Mouse (Mus musculus): ENCODE data around the gene E130218I03Rik.

E130218I03Rik gene

GRCm38 (mm10) chr4:134286226-134287167, 43.0 kb downstream of the E130218I03Rik start:
- DNase-seq (ENCODE audit: low spot score in 2 of 2), result no peak

GRCm38 (mm10) chr4:134287168-134287564, 43.7 kb downstream of the E130218I03Rik start:
- DNase-seq (ENCODE audit: low spot score in 2 of 2), result peak; percentile 90 to 95

- peak; percentile 33 to 41 for DNase-seq (ENCODE audit: low spot score in 2 of 2)
Measured at GRCm38 (mm10) chr4:134287575-134288025, 44.1 kb downstream of the E130218I03Rik start, which contains the start of gene Pdik1l. TSS of gene Pdik1l (minus strand) at chr4:134287895.

GRCm38 (mm10) chr4:134288397-134289256, 45.2 kb downstream of the E130218I03Rik start:
- no peak for DNase-seq (ENCODE audit: low spot score in 2 of 2)

- DNase-seq (ENCODE audit: low spot score in 2 of 2), result peak; percentile 58 to 60
Measured at GRCm38 (mm10) chr4:134292067-134292466, 48.6 kb downstream of the E130218I03Rik start.

- no peak for DNase-seq (ENCODE audit: low spot score in 2 of 2)
Measured at GRCm38 (mm10) chr4:134293061-134293691, 49.7 kb downstream of the E130218I03Rik start.

- DNase-seq (ENCODE audit: low spot score in 2 of 2), result no peak
Measured at GRCm38 (mm10) chr4:134293692-134294163, 50.3 kb downstream of the E130218I03Rik start.
